Mouse (Mus musculus): ENCODE measurements around the gene Usp32.

DNA sequence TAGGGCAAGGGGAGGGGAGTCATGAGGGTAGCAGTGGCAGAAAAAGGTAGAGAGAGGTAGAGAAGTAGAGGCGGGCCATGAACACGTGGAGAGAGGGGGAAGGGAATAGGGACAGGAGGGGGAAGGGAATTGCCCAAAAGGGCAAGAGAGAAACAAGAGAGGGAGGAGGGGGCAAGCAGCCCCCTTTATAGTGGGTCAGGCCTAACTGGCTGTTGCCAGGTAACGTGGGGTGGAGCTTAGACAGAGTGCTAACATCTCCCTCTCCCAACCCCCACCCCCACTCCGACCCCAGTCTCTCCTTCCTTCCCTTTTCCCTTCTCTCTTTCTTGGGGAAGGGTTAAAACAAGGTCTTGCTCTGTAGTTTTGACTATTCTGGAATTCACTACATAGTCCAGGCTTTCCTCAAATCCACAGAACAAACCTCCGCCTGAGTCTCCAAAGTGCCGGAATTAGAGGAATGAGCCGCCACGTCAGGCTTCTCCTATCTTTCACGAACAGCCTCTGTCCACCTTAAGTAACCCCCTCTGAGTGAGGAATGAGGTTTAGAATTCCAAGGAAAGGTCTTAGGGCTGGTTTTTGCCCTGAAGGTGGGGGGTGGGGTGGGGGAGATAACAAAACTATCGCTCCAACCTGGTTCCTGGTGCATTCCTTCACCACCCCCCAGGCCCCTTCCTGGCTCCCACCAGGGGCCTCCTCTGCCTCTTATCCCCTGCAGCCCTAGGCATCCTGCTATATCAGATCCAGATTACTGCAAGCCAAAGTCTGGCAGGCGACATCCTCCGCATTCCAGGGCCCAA is 195.1 kb downstream of the Usp32 start:
- no peak for TF ChIP-seq CTCF (IDR thresholded peaks at IDR 0.05; ENCODE audit: low read depth)
- TF ChIP-seq EP300 (IDR thresholded peaks at IDR 0.05; ENCODE audit: low read depth) = no peak

Data from liver, embryonic 14.5 days (tissue).